Mouse (Mus musculus): Measurements from ENCODE around the gene Schip1. TPM values are rescaled to one million over a fixed set of nuclear protein-coding genes. Genes with fewer than 3 reads are reported as not detected.

Gene Schip1
- polyA plus RNA-seq, 1 experiment from 2014 or later, result 37.1 TPM

- ATAC-seq (ENCODE audit: low read depth), result no peak
- no peak for DNase-seq (ENCODE audit: low spot score)
- Histone ChIP-seq H3K4me3 (ENCODE audit: low read depth, low read length) (no peak overlapping the region), H3K9ac (ENCODE audit: low read depth, low read length) (no peak overlapping the region), H3K36me3 (ENCODE audit: control insufficient read depth, insufficient read depth, low read length) (no peaks in the 10 kb centered on the region; the same call in 1 of the 2 replicates), H3K4me1 (ENCODE audit: control insufficient read depth, insufficient read depth, low read length) (no peaks in the 10 kb centered on the region), H3K27ac (replicated peaks; ENCODE audit: low read depth, low read length) (no peak overlapping the region), H3K4me2 (ENCODE audit: low read depth, low read length) (no peak overlapping the region), H3K9me3 (ENCODE audit: control insufficient read depth, low read length) (no peaks in the 10 kb centered on the region), H3K27me3 (replicated peaks; ENCODE audit: control insufficient read depth, insufficient read depth, low read length) (no peaks in the 10 kb centered on the region)
- WGBS, result 84% methylated on average over 3 of the region's 3 CpGs
These were observed 557.4 kb downstream of the Schip1 start for GRCm38 (mm10) chr3:68621971-68622370.

- Histone ChIP-seq H3K9me3 (ENCODE audit: control insufficient read depth, low read length) (no peaks in the 10 kb centered on the region), H3K36me3 (ENCODE audit: control insufficient read depth, insufficient read depth, low read length) (no peaks in the 10 kb centered on the region; the same call in 1 of the 2 replicates), H3K4me1 (ENCODE audit: control insufficient read depth, insufficient read depth, low read length) (no peaks in the 10 kb centered on the region), H3K4me2 (ENCODE audit: low read depth, low read length) (no peak overlapping the region), H3K9ac (ENCODE audit: low read depth, low read length) (no peak overlapping the region), H3K4me3 (ENCODE audit: low read depth, low read length) (no peak overlapping the region), H3K27me3 (replicated peaks; ENCODE audit: control insufficient read depth, insufficient read depth, low read length) (no peaks in the 10 kb centered on the region), H3K27ac (replicated peaks; ENCODE audit: low read depth, low read length) (no peak overlapping the region)
- ATAC-seq (ENCODE audit: low read depth) (no peak), DNase-seq (ENCODE audit: low spot score) (no peak)
- WGBS, result 81% methylated on average over 5 of the region's 5 CpGs
These were observed 558.4 kb downstream of the Schip1 start for GRCm38 (mm10) chr3:68623036-68623435.

GRCm38 (mm10) chr3:68624471-68624870, 559.9 kb downstream of the Schip1 start:
- ATAC-seq (ENCODE audit: low read depth) (no peak), DNase-seq (ENCODE audit: low spot score) (no peak)
- H3K4me1 ChIP-seq (ENCODE audit: control insufficient read depth, insufficient read depth, low read length), result no peaks in the 10 kb centered on the region
- H3K27me3 ChIP-seq (replicated peaks; ENCODE audit: control insufficient read depth, insufficient read depth, low read length), result no peaks in the 10 kb centered on the region
- no peaks in the 10 kb centered on the region; the same call in 1 of the 2 replicates for H3K36me3 ChIP-seq (ENCODE audit: control insufficient read depth, insufficient read depth, low read length)
- no peak overlapping the region for H3K27ac ChIP-seq (replicated peaks; ENCODE audit: low read depth, low read length)
- H3K9me3 ChIP-seq (ENCODE audit: control insufficient read depth, low read length), result no peaks in the 10 kb centered on the region
- no peak overlapping the region for H3K4me3 ChIP-seq (ENCODE audit: low read depth, low read length)
- WGBS, result 79% methylated on average over 6 of the region's 6 CpGs
- no peak overlapping the region for H3K4me2 ChIP-seq (ENCODE audit: low read depth, low read length)
- H3K9ac ChIP-seq (ENCODE audit: low read depth, low read length), result no peak overlapping the region

- Histone ChIP-seq H3K9ac (ENCODE audit: low read depth, low read length) (no peak overlapping the region), H3K4me1 (ENCODE audit: control insufficient read depth, insufficient read depth, low read length) (no peaks in the 10 kb centered on the region), H3K27me3 (replicated peaks; ENCODE audit: control insufficient read depth, insufficient read depth, low read length) (no peaks in the 10 kb centered on the region), H3K36me3 (ENCODE audit: control insufficient read depth, insufficient read depth, low read length) (no peaks in the 10 kb centered on the region; the same call in 1 of the 2 replicates), H3K9me3 (ENCODE audit: control insufficient read depth, low read length) (no peaks in the 10 kb centered on the region), H3K4me2 (ENCODE audit: low read depth, low read length) (no peak overlapping the region), H3K27ac (replicated peaks; ENCODE audit: low read depth, low read length) (no peak overlapping the region), H3K4me3 (ENCODE audit: low read depth, low read length) (no peak overlapping the region)
- no peak for DNase-seq (ENCODE audit: low spot score)
- no peak for ATAC-seq (ENCODE audit: low read depth)
- WGBS, result 80% methylated on average over 4 of the region's 4 CpGs
These were observed 565.7 kb downstream of the Schip1 start for GRCm38 (mm10) chr3:68630261-68630660.

GRCm38 (mm10) chr3:68630821-68631220, 566.2 kb downstream of the Schip1 start:
- no peak overlapping the region for H3K4me2 ChIP-seq (ENCODE audit: low read depth, low read length)
- no peaks in the 10 kb centered on the region for H3K9me3 ChIP-seq (ENCODE audit: control insufficient read depth, low read length)
- H3K27ac ChIP-seq (replicated peaks; ENCODE audit: low read depth, low read length), result no peak overlapping the region
- DNase-seq (ENCODE audit: low spot score), result no peak
- H3K9ac ChIP-seq (ENCODE audit: low read depth, low read length), result no peak overlapping the region
- no peaks in the 10 kb centered on the region for H3K27me3 ChIP-seq (replicated peaks; ENCODE audit: control insufficient read depth, insufficient read depth, low read length)
- H3K4me3 ChIP-seq (ENCODE audit: low read depth, low read length), result no peak overlapping the region
- H3K4me1 ChIP-seq (ENCODE audit: control insufficient read depth, insufficient read depth, low read length), result no peaks in the 10 kb centered on the region
- no peak for ATAC-seq (ENCODE audit: low read depth)
- no peaks in the 10 kb centered on the region for H3K36me3 ChIP-seq (ENCODE audit: control insufficient read depth, insufficient read depth, low read length)
- WGBS, result 84% methylated on average over 3 of the region's 3 CpGs

GRCm38 (mm10) chr3:68632714-68633113, 568.1 kb downstream of the Schip1 start:
- 75% methylated on average over 3 of the region's 3 CpGs for WGBS
- no peak for ATAC-seq (ENCODE audit: low read depth)
- no peak overlapping the region for H3K4me3 ChIP-seq (ENCODE audit: low read depth, low read length)

GRCm38 (mm10) chr3:68633577-68633976, 569.0 kb downstream of the Schip1 start:
- Histone ChIP-seq H3K27ac (replicated peaks; ENCODE audit: low read depth, low read length) (no peak overlapping the region), H3K4me1 (ENCODE audit: control insufficient read depth, insufficient read depth, low read length) (no peaks in the 10 kb centered on the region), H3K9me3 (ENCODE audit: control insufficient read depth, low read length) (no peaks in the 10 kb centered on the region), H3K4me3 (ENCODE audit: low read depth, low read length) (no peak overlapping the region), H3K36me3 (ENCODE audit: control insufficient read depth, insufficient read depth, low read length) (no peaks in the 10 kb centered on the region), H3K27me3 (replicated peaks; ENCODE audit: control insufficient read depth, insufficient read depth, low read length) (no peaks in the 10 kb centered on the region), H3K4me2 (ENCODE audit: low read depth, low read length) (no peak overlapping the region), H3K9ac (ENCODE audit: low read depth, low read length) (no peak overlapping the region)
- 86% methylated on average over 4 of the region's 4 CpGs for WGBS
- ATAC-seq (ENCODE audit: low read depth) (no peak), DNase-seq (ENCODE audit: low spot score) (no peak)

More at GRCm38 (mm10) chr3:68632714-68633113, 568.1 kb downstream of the Schip1 start:
- Histone ChIP-seq H3K27ac (replicated peaks; ENCODE audit: low read depth, low read length) (no peak overlapping the region), H3K27me3 (replicated peaks; ENCODE audit: control insufficient read depth, insufficient read depth, low read length) (no peaks in the 10 kb centered on the region), H3K4me1 (ENCODE audit: control insufficient read depth, insufficient read depth, low read length) (no peaks in the 10 kb centered on the region), H3K4me2 (ENCODE audit: low read depth, low read length) (no peak overlapping the region), H3K9me3 (ENCODE audit: control insufficient read depth, low read length) (no peaks in the 10 kb centered on the region), H3K9ac (ENCODE audit: low read depth, low read length) (no peak overlapping the region), H3K36me3 (ENCODE audit: control insufficient read depth, insufficient read depth, low read length) (no peaks in the 10 kb centered on the region)
- no peak for DNase-seq (ENCODE audit: low spot score)

GRCm38 (mm10) chr3:68637960-68638359, 573.4 kb downstream of the Schip1 start:
- no peaks in the 10 kb centered on the region for H3K4me1 ChIP-seq (ENCODE audit: control insufficient read depth, insufficient read depth, low read length)
- no peak for ATAC-seq (ENCODE audit: low read depth)
- DNase-seq (ENCODE audit: low spot score), result no peak
- no peaks in the 10 kb centered on the region for H3K27me3 ChIP-seq (replicated peaks; ENCODE audit: control insufficient read depth, insufficient read depth, low read length)
- H3K4me2 ChIP-seq (ENCODE audit: low read depth, low read length), result no peak overlapping the region
- no peak overlapping the region for H3K27ac ChIP-seq (replicated peaks; ENCODE audit: low read depth, low read length)
- 34% methylated on average over 7 of the region's 7 CpGs for WGBS
- H3K9ac ChIP-seq (ENCODE audit: low read depth, low read length), result no peak overlapping the region
- H3K4me3 ChIP-seq (ENCODE audit: low read depth, low read length), result no peak overlapping the region
- no peaks in the 10 kb centered on the region for H3K36me3 ChIP-seq (ENCODE audit: control insufficient read depth, insufficient read depth, low read length)
- no peaks in the 10 kb centered on the region for H3K9me3 ChIP-seq (ENCODE audit: control insufficient read depth, low read length)

GRCm38 (mm10) chr3:68638703-68639102, 574.1 kb downstream of the Schip1 start:
- 88% methylated on average over 1 of the region's 1 CpGs for WGBS
- no peak overlapping the region for H3K4me2 ChIP-seq (ENCODE audit: low read depth, low read length)

More at GRCm38 (mm10) chr3:68638703-68639102, 574.1 kb downstream of the Schip1 start:
- Histone ChIP-seq H3K4me1 (ENCODE audit: control insufficient read depth, insufficient read depth, low read length) (no peaks in the 10 kb centered on the region), H3K4me3 (ENCODE audit: low read depth, low read length) (no peak overlapping the region), H3K27ac (replicated peaks; ENCODE audit: low read depth, low read length) (no peak overlapping the region), H3K9ac (ENCODE audit: low read depth, low read length) (no peak overlapping the region), H3K27me3 (replicated peaks; ENCODE audit: control insufficient read depth, insufficient read depth, low read length) (no peaks in the 10 kb centered on the region), H3K9me3 (ENCODE audit: control insufficient read depth, low read length) (no peaks in the 10 kb centered on the region), H3K36me3 (ENCODE audit: control insufficient read depth, insufficient read depth, low read length) (no peaks in the 10 kb centered on the region)
- no peak for ATAC-seq (ENCODE audit: low read depth)
- no peak for DNase-seq (ENCODE audit: low spot score)
